Mouse (Mus musculus) layer of hippocampus, adult 9-11 months (tissue): Measurements from ENCODE around the gene Sh3rf1.

Source experiments
- DNase-seq: peaks from one replicate; pipeline ENCODE4 v3.0.0; 2022

Sh3rf1 gene

DNA sequence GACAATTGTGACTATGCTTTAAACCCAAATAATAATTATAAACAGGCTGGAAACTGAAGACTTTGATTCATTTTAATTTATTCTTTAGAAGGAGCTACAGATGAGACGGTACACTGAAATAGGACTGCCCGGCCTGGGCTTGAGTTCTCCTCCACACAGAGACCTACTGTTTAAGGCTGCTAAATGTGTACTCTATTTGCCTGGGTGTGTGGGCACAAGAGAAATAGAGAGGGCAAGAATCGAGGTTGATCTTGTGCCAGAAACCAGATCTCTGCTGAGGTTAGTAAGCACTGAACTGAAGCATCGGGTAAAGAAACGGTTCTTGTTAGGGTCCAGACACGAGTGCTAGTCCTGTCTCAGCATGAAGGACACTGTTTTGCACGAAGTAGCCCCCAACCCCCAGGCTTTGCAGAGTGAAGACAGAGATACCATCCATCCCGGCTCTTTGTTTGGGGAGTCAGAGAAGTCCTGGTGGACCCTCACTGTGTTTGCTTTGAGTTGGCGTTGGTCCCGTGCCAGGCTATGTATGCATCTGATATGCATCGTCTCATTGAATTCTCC is 64.4 kb downstream of the Sh3rf1 start:
- peak; percentile 56 for DNase-seq

- no peak for DNase-seq
Measured at GRCm38 (mm10) chr8:61288676-61289075, 65.0 kb downstream of the Sh3rf1 start.

- no peak for DNase-seq
Measured at GRCm38 (mm10) chr8:61295040-61295439, 71.4 kb downstream of the Sh3rf1 start.

GRCm38 (mm10) chr8:61295441-61295840 is 71.8 kb downstream of the Sh3rf1 start:
- peak; percentile 31 for DNase-seq

GRCm38 (mm10) chr8:61298828-61299227 is 75.2 kb downstream of the Sh3rf1 start:
- DNase-seq: no peak

GRCm38 (mm10) chr8:61301298-61302028 is 77.8 kb downstream of the Sh3rf1 start:
- DNase-seq: no peak

- no peak for DNase-seq
Measured at GRCm38 (mm10) chr8:61302029-61302368, 78.3 kb downstream of the Sh3rf1 start.

DNA sequence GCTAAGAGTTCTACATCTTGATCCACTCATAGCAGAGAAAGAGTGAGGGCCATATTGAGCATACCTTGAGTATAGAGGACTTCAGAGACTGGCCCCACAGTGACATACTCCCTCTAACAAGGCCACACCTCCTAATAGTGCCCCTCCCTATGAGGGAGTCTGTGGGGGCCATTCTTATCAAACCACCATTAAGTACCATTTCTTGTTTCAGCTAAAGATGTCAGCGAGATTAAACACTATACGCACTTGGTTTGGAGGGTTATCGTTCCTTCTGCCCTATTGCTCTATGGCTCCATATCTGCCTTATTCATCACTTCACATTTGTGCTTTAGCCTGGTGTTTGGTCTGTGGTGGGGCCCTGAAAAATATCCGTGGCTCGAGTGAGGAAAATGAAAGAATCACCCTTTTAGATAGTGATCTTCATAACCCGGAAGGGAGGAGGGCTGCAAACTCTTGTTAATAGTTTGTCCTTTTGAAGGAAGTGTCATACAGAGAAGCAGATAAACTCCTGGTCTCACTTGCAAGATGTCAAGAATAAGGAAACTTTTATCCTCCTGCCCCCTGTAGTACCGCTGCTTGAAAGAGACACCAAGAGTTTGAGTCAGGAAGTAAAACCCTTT is 81.9 kb downstream of the Sh3rf1 start:
- DNase-seq: no peak

DNA sequence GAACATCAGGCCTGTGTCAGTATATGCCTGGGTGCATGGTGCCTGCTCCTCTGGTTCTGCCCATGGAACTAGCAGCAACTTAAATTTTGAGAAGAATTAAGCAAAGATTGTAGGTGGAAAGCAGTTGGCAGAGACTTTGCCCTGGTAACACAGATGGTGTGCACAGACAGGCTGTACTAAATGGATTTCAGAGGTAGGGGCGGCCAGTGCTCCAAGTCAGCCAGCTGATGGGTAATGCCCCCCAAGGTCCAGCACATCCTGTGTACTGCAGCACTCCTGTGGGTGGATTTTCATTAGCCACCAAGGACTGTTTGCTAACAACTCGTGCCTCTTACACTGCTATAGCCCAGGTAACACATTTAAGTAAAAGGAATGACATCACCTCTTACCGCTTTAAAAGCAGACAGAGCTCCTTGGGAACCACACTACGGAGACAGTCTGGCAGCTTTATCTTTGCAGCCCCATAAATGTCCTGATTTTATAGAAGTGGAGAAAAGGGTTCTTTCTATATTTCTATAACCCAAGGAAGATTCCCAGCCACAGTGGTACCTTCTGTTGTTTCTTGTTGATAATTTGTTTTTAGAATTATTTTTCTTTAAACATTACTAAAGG is 82.9 kb downstream of the Sh3rf1 start:
- DNase-seq: peak; percentile 69

DNA sequence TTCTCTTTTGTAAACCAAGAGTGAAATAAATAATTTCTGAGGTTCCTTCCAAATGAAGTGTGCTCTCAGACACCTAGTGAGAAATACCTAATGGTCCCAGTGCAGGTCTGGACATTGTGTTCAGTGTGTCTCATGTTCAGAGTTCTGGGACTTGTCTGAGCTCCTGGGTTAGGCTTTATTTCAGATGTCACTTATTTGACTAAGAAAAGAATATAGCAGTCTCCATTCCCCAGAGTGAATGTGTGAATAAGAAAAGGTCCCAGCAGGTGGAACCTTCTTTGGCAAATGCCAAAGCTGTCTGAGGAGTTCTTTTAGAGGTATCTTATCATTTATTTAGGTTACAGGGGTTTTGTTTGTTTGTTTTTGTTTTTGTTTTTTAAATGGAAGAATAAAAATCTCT is 85.2 kb downstream of the Sh3rf1 start:
- no peak for DNase-seq

GRCm38 (mm10) chr8:61309530-61310402 is 86.1 kb downstream of the Sh3rf1 start:
- no peak for DNase-seq

DNA sequence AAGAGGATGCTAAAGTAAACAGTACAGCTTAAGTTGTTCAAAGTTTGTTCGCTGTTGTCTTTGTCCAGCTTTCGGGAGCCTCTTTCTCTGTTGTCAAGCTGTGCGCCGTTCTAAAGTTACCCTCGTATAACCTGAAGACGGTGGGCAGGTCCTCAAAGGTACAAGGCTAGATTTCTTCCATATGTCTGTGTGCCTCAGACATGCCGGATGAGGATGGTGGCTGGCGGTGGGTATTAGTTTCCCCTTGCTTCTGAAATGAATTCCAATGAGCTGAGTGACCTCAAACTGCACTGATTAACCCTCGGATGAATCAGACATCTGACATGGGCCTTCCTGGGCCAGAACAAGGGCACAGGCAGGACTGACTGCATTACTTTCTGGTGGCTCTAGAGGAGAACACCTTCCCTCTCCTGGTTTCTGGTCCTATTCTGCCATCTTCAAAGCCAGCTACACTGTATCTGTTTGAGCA is 86.8 kb downstream of the Sh3rf1 start:
- no peak for DNase-seq

DNA sequence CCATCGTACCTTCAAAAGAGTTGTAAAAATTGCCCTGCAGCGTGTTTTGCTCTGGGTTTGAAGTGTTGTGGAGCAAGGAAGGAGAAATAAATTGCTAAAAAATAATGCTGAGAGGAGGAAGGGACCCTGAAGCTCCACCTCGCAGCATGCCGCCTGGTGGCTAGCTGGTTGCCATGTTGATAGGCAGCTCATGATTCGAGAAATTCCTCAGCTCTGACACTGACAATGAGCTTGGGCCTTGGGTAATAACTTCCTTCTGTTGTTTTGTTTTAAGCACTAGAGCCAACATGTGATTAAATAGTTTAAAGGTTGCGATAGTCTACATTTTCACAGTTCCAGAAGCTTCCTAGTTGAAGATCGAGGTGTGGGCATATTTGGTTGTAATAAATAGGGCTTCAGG is 89.3 kb downstream of the Sh3rf1 start:
- no peak for DNase-seq

GRCm38 (mm10) chr8:61316012-61316767 is 92.5 kb downstream of the Sh3rf1 start:
- no peak for DNase-seq

- DNase-seq: no peak
Measured at GRCm38 (mm10) chr8:61316813-61317534, 93.3 kb downstream of the Sh3rf1 start.

DNA sequence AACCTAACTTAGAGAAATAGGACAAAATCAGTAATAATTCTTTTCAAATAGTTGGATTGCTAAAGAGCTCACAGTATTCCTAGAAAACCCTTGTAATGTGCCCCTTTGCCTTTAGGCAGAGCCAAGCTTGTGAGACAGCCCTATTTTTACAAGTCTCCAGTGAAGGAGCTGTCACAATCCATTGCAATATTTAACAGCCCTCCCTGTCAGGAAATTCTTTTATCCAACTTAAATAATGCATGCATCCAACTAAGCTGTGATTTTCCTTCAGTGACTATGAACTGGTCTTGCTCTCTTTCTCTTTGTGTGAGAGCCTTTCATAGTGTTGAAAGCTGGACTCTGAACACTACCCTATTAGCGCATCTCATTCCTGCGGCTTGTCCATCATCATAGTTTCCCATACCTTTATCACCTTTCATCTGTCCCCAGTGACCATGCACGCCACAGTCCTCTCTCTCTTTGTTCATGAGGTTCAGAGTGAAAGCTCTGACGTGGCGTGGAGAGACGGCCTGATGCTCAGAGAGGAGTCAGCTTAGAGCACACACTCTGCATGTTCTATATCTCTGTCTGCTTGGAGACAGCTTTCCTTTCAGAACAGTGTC is 94.0 kb downstream of the Sh3rf1 start:
- no peak for DNase-seq

DNA sequence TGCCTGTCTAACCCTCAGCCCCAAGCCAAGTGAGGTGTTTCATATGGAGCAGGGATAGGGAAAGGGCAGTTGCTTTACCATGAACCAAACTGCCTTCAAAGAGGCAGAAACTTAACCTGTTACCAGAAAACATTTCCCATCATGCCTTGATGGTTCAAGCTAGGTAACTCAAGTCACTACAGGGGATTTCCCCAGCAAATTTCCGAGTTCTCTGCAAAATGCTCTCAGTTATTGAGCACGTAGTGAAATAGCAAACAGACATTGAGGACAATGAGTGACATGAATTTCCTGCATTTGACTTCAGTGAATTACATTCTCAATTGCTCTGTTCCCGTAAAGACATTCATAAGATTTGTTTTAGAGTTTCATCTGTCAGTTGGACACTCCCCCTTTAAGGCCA is 97.5 kb downstream of the Sh3rf1 start:
- DNase-seq: no peak

DNA sequence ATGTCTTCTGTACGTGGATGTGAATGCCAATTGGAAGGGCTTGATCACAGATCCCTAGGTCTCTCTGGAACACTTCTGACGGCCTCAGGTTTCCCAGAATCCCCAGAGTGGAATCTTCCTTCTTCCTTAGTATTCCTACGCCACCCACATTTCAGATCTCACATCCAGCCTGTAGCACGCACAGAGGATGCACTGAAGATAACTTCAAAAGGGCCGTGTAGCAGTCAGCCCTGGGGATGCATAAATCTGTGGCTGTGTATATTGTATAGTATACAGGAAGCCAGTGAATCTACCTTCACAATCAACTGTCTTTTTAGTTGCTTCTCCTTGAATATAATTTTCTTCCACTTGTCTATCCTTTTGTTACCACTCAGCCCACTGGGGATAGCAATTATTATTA is 98.1 kb downstream of the Sh3rf1 start:
- DNase-seq: no peak

DNA sequence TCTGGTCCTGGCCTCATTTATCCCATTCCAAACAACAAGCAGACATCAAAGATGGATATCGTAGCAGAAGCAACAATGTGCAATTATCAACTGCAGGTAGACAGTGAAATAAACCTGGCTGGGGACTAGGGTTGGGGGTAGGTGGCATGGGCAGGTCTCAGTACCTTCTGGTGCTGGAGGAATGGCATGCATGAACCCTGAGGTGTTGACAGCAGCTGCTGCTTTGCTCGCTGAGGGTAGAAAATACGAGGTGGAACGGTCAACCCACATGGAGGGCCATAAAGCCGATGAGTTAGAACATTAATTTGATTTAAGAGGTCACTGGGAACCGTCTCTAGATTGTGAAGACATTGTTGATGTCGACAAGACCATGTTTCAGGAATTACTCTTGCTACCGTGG is 98.8 kb downstream of the Sh3rf1 start:
- no peak for DNase-seq

- no peak for DNase-seq
Measured at GRCm38 (mm10) chr8:61324363-61324914, 100.8 kb downstream of the Sh3rf1 start.
